Comparison of ENCODE assay signal across 15 mouse cellular contexts in the genomic region with DNA sequence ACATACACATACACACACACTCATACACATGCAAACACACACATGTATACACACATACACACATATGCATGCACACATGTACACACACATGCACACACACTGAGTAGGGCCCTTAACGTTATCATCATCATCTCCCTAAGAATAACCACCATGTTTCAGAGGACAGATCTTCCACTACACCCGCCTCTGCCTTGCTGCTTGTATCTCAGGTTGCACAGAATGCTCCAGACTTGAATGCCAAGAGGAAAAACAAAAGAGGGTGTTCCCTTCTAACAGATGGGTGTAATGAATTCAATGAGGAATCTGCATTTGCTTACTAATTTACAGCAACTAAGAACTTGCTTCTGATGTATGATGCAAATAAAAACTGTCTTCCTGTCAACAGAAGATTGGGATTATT.
DNase-seq lines count a peak whose midpoint lies in the region; ATAC-seq lines count a peak whose summit lies in the region.
"Had no signal": no experiment of that assay in that cellular context is flagged by ENCODE, and none has a peak within 500 bp of the region (broad histone marks: within the 10 kb centered on the region; RNA-seq: fewer than 3 reads in every experiment).

No protein-coding gene starts in this region.

- H3K4me3 ChIP-seq in forebrain, embryonic 14.5 days (ENCODE audit: low read depth, low read length) = no peak overlapping the region
- H3K4me3 ChIP-seq in forebrain, embryonic 10.5 days = no peak overlapping the region
- H3K4me3 ChIP-seq in megakaryocyte, embryonic 14.5 days (replicated peaks) = peak overlapping the region; percentile 12
- H3K4me3 ChIP-seq: embryonic facial prominence, embryonic 10.5 days; heart, embryonic 13.5 days; hindbrain, embryonic 15.5 days had no signal

- WGBS in forebrain, embryonic 14.5 days = 66% methylated on average over 2 of the region's 2 CpGs
- 84% methylated on average over 2 of the region's 2 CpGs for WGBS in forebrain, embryonic 10.5 days

- H3K27ac ChIP-seq in forebrain, embryonic 14.5 days (ENCODE audit: low read depth, low read length) = peak overlapping the region; percentile 10; the same call in 1 of the 2 replicates
- no peak overlapping the region for H3K27ac ChIP-seq in forebrain, embryonic 10.5 days
- H3K27ac ChIP-seq: embryonic facial prominence, embryonic 10.5 days; heart, embryonic 13.5 days; hindbrain, embryonic 15.5 days had no signal

- H3K9me3 ChIP-seq in forebrain, embryonic 14.5 days (replicated peaks; ENCODE audit: control insufficient read depth, low read length) = no peaks in the 10 kb centered on the region
- H3K9me3 ChIP-seq in forebrain, embryonic 10.5 days = no peaks in the 10 kb centered on the region
- no peaks in the 10 kb centered on the region for H3K9me3 ChIP-seq in megakaryocyte, embryonic 14.5 days
- H3K9me3 ChIP-seq: embryonic facial prominence, embryonic 10.5 days; heart, embryonic 13.5 days; hindbrain, embryonic 15.5 days had no signal

- H3K27me3 ChIP-seq in forebrain, embryonic 14.5 days (replicated peaks; ENCODE audit: control insufficient read depth, insufficient read depth, low read length) = no peaks in the 10 kb centered on the region
- H3K27me3 ChIP-seq in forebrain, embryonic 10.5 days (ENCODE audit: poor library complexity, severe bottlenecking) = no peaks in the 10 kb centered on the region
- peaks cover 3% of the 10 kb centered on the region for H3K27me3 ChIP-seq in megakaryocyte, embryonic 14.5 days (replicated peaks)
- H3K27me3 ChIP-seq: heart, embryonic 13.5 days; hindbrain, embryonic 15.5 days had no signal

- peak; percentile 12; the same call in 1 of the 2 replicates for ATAC-seq in forebrain, embryonic 14.5 days
- no peak for ATAC-seq in megakaryocyte, adult 5-6 weeks (ENCODE audit: poor library complexity, severe bottlenecking)

- H3K4me2 ChIP-seq in forebrain, embryonic 14.5 days (ENCODE audit: low read length) = no peak overlapping the region
- H3K4me2 ChIP-seq: heart, embryonic 13.5 days; hindbrain, embryonic 15.5 days had no signal

- no peaks in the 10 kb centered on the region for H3K4me1 ChIP-seq in forebrain, embryonic 14.5 days (ENCODE audit: control insufficient read depth, insufficient read depth, low read length)
- peaks cover 8% of the 10 kb centered on the region for H3K4me1 ChIP-seq in forebrain, embryonic 10.5 days
- H3K4me1 ChIP-seq in megakaryocyte, embryonic 14.5 days = peaks cover 5% of the 10 kb centered on the region
- H3K4me1 ChIP-seq: hindbrain, embryonic 15.5 days had no signal

- no peak overlapping the region for H3K9ac ChIP-seq in forebrain, embryonic 14.5 days (ENCODE audit: low read length)
- H3K9ac ChIP-seq: heart, embryonic 13.5 days; hindbrain, embryonic 15.5 days had no signal

- no peaks in the 10 kb centered on the region for H3K36me3 ChIP-seq in forebrain, embryonic 14.5 days (ENCODE audit: control insufficient read depth, insufficient read depth, low read length)
- no peaks in the 10 kb centered on the region for H3K36me3 ChIP-seq in forebrain, embryonic 10.5 days (replicated peaks)
- no peaks in the 10 kb centered on the region for H3K36me3 ChIP-seq in megakaryocyte, embryonic 14.5 days (replicated peaks; ENCODE audit: low read length)
- H3K36me3 ChIP-seq: embryonic facial prominence, embryonic 10.5 days; heart, embryonic 13.5 days; hindbrain, embryonic 15.5 days had no signal

- DNase-seq in forebrain, embryonic 14.5 days (ENCODE audit: low spot score) = peak; percentile 52
- DNase-seq in forebrain, embryonic 10.5 days (ENCODE audit: extremely low spot score, low spot score) = no peak
- DNase-seq in layer of hippocampus, adult 11-12 months (ENCODE audit: low spot score) = peak; percentile 33
- DNase-seq in layer of hippocampus, postnatal 10 days (ENCODE audit: low spot score in 2 of 2) = no peak
- DNase-seq in kidney, postnatal 25 days = no peak
- DNase-seq: adrenal gland, postnatal 10 days; cerebellum, adult 18-20 months; cerebellum, adult 9-11 months; gastrocnemius, postnatal 14 days; heart, postnatal 36 days had no signal

Comparison
In these comparisons a context has a peak if more than half of its experiments do, and no peak if none do; other contexts are left out.
1. DNase-seq: peak in forebrain, embryonic 14.5 days (single experiment) and layer of hippocampus, adult 11-12 months (single experiment); none in forebrain, embryonic 10.5 days (single experiment), layer of hippocampus, postnatal 10 days (0 of 2) and kidney, postnatal 25 days (0 of 2).